Mouse (Mus musculus): ENCODE results near the gene Larp7. TPM values are rescaled to one million over a fixed set of nuclear protein-coding genes. Genes with fewer than 3 reads are reported as not detected.

Larp7 gene
- total and polyA plus RNA-seq, 3 experiments, result 2.6 to 23.4 (median 21.6) TPM

DNA sequence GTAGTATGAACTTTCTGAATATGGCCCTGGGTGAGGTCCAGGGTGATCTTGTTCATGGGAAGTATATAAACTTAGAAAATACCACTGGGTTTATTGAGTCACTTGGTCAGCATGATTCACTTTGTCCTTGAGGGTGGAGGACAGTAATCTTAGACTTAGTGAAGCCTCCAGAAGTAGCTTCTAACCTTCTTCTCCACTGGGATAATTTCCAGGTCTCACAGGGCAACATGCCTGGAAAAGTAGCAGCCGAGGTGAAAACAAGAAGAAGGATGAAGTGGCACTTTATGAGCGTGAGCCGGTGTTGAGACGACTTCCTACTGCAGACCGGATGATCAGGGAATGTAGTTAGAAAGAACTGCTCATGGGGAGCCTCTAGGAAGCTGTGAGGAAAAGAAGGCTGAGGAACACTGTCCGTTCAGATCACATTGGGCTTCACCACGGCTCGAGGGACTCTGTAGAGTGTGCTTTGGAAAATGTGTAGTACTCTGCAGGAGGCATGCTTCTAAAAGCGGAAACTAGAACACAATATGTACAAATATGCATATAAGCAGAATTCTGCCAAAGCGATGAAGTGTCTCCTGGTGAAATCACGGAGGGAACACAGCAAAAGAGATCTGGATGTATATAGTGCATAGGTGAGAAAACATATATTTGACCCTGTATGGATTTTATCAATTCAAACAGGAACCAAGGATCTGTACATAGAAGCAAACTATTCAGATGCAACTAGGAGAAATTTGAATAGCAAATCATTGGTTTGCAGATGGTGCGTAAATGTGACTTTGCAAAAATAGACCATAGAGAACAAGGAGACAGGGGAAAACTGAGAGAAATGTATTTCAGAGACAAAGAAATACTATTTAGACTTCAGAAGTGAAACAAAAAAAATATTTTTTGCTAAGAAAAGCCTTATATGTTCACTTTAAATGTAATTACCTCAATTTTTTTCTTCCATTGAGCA is 41.1 kb downstream of the Larp7 start:
- TF ChIP-seq POLR2A (IDR thresholded peaks at IDR 0.05; ENCODE audit: insufficient read depth, low read depth, low read length), result no peak
- TF ChIP-seq CTCF (IDR thresholded peaks at IDR 0.05), result no peak
- TF ChIP-seq EP300 (IDR thresholded peaks at IDR 0.05; ENCODE audit: insufficient read depth, low read depth, low read length), result no peak
- DNase-seq, result no peak
- no peaks in the 10 kb centered on the region for H3K4me1 ChIP-seq (ENCODE audit: control insufficient read depth, insufficient read depth, low read length)
- 57% methylated on average over 12 of the region's 12 CpGs for WGBS
- intact Hi-C loops (cut with DNase I), result no loop called here
- H3K9ac ChIP-seq (ENCODE audit: low read depth, low read length), result no peak overlapping the region
- H3K36me3 ChIP-seq (ENCODE audit: control insufficient read depth, insufficient read depth, low read length), result no peaks in the 10 kb centered on the region
- H3K27ac ChIP-seq, result no peak overlapping the region
- no peaks in the 10 kb centered on the region for H3K79me2 ChIP-seq (replicated peaks; ENCODE audit: control insufficient read depth, insufficient read depth, low read length)
- H3K27me3 ChIP-seq (ENCODE audit: control insufficient read depth, insufficient read depth, low read length), result no peaks in the 10 kb centered on the region
- no peak overlapping the region for H3K4me3 ChIP-seq

DNA sequence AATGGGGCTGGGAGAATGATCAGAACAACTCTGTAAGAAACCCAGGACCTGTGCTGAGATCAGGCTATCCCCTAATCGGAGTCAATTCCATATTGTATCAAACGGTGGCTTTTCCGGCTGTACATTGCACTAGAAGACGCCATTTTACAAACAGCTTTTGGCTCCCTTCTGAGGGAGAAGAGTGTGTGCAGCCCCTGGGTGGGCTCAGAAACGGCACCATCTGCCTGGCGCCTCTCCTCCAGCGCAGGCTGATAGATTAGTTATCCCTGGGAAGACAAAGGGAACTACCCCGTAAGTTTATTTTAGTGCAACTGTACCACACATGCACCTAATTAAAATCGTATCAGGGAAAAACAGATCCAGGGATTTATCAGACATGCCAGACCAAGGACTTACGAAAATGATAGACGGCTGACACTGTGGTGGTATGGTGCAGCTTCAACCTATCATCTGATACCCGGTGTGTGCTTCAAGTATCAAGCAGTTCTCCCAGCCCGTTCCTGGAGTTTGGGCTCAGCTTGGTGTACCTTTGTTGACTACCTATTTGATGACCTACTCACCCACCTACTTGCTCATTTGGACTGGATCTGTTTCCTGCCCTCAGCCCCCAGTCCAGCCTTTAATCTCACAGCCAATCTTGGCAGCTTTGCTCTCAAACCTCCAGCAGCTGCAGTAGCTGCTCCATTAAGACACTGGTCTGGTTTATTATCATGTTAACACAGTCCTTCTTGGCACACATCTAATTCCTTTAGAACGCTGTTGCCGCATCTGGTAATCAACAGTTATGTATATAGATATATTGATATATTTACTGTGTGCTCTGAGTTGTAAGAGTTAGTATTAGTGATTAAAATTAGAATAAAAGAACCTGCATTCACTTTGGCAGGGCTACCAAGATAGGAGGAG is 45.0 kb downstream of the Larp7 start:
- TF ChIP-seq CTCF (IDR thresholded peaks at IDR 0.05) (no peak), EP300 (IDR thresholded peaks at IDR 0.05; ENCODE audit: insufficient read depth, low read depth, low read length) (no peak), POLR2A (IDR thresholded peaks at IDR 0.05; ENCODE audit: insufficient read depth, low read depth, low read length) (no peak)
- H3K36me3 ChIP-seq (ENCODE audit: control insufficient read depth, insufficient read depth, low read length), result no peaks in the 10 kb centered on the region
- H3K79me2 ChIP-seq (replicated peaks; ENCODE audit: control insufficient read depth, insufficient read depth, low read length), result no peaks in the 10 kb centered on the region
- no peak for DNase-seq
- H3K4me3 ChIP-seq, result no peak overlapping the region
- intact Hi-C loops (cut with DNase I), result no loop called here
- WGBS, result 69% methylated on average over 15 of the region's 15 CpGs
- no peaks in the 10 kb centered on the region for H3K4me1 ChIP-seq (ENCODE audit: control insufficient read depth, insufficient read depth, low read length)
- H3K27me3 ChIP-seq (ENCODE audit: control insufficient read depth, insufficient read depth, low read length), result no peaks in the 10 kb centered on the region
- no peak overlapping the region for H3K9ac ChIP-seq (ENCODE audit: low read depth, low read length)
- H3K27ac ChIP-seq, result no peak overlapping the region

DNA sequence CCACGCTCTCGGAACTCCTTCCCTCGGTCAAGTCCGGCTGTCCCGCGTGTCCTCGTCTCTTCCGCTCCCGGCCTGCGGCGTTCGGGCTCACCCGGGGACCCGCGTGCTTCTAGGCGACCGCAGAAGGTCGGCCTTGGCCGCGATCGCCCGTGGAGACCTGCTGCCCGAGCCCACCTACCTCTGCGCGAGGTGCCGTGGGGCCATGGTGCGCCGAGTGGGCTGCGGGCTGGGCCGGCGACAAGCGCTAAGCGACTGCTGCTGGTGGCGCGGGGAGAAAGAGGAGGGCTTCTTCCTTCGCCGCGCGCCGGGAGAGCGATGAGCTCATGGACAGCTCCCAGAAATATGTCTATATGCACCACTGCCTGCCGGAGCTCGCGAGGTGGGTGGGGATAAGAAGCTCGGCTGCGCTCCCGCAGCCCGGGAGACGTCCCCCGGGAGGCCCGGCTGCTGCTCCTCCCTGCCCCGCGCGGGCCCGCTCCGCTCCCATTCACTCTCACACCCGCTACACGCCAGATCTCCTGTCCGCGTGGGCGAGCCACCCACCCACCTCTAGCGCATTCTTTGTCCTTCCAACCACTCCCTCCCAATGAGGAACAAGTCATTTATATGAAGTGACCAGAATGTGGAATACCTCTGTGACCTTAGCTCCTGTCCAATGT is 54.3 kb downstream of the Larp7 start, which contains the start of gene Ank2:
Gene Ank2 (minus strand): TSS at position 609 of the 659 bp plus-strand sequence.
- Histone ChIP-seq H3K36me3 (ENCODE audit: control insufficient read depth, insufficient read depth, low read length) (no peaks in the 10 kb centered on the region), H3K4me3 (peak within 1 kb of the TSS; percentile 61), H3K9ac (ENCODE audit: low read depth, low read length) (peak within 1 kb of the TSS; percentile 88), H3K4me1 (ENCODE audit: control insufficient read depth, insufficient read depth, low read length) (no peaks in the 10 kb centered on the region), H3K79me2 (replicated peaks; ENCODE audit: control insufficient read depth, insufficient read depth, low read length) (no peaks in the 10 kb centered on the region), H3K27me3 (ENCODE audit: control insufficient read depth, insufficient read depth, low read length) (no peaks in the 10 kb centered on the region; the same call in 1 of the 2 replicates), H3K27ac (peak within 1 kb of the TSS; percentile 78)
- TF ChIP-seq CTCF (IDR thresholded peaks at IDR 0.05) (no peak), EP300 (IDR thresholded peaks at IDR 0.05; ENCODE audit: insufficient read depth, low read depth, low read length) (no peak), POLR2A (IDR thresholded peaks at IDR 0.05; ENCODE audit: insufficient read depth, low read depth, low read length) (0 out of 2 replicates have a peak, but pooled peaks have one; percentile 18)
- under 1% methylated on average over 61 of the region's 62 CpGs for WGBS
- intact Hi-C loops (cut with DNase I), result loop anchor here (2.0 to 5.0 kb wide), 2 partner anchors 20 to 33 kb away; no protein-coding TSS in a partner anchor
- peak; percentile 52 for DNase-seq

DNA sequence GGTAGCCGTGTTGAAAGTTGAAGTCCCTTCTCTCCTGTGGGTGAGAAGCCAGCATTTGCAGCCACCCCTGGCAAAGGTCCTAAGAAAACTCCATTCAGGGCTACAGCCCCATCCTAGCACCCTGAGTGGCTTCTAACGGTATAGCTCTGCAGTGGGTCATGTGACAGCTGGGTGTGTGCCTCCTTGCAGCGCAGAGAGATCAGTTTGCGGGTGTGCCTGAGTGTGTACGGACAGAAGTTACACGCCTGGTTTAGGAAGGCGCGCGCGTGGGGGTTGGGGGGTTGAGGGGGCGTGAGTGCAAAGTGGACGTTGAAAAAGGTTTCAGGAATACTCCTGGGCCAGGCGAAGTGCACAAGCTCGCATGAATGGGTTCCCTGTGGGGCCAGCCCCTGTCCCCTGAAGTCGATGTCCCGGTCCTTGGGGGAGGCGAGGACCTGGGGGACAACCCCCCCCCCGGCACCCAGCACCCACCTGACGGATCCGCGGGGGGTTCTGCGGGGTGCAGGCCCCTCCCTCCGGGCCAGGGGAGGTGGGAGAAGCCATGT is 54.9 kb downstream of the Larp7 start:
- H3K4me1 ChIP-seq (ENCODE audit: control insufficient read depth, insufficient read depth, low read length), result no peaks in the 10 kb centered on the region
- intact Hi-C loops (cut with DNase I), result loop anchor here (2.0 to 5.0 kb wide), 2 partner anchors 21 to 34 kb away; no protein-coding TSS in a partner anchor
- WGBS, result 2% methylated on average over 23 of the region's 23 CpGs
- H3K27me3 ChIP-seq (ENCODE audit: control insufficient read depth, insufficient read depth, low read length), result no peaks in the 10 kb centered on the region; the same call in 1 of the 2 replicates
- peak overlapping the region; percentile 88 for H3K9ac ChIP-seq (ENCODE audit: low read depth, low read length)
- peak overlapping the region; percentile 61 for H3K4me3 ChIP-seq
- H3K36me3 ChIP-seq (ENCODE audit: control insufficient read depth, insufficient read depth, low read length), result no peaks in the 10 kb centered on the region
- H3K79me2 ChIP-seq (replicated peaks; ENCODE audit: control insufficient read depth, insufficient read depth, low read length), result no peaks in the 10 kb centered on the region
- H3K27ac ChIP-seq, result peak overlapping the region; percentile 78
- TF ChIP-seq EP300 (IDR thresholded peaks at IDR 0.05; ENCODE audit: insufficient read depth, low read depth, low read length) (no peak), CTCF (IDR thresholded peaks at IDR 0.05) (no peak), POLR2A (IDR thresholded peaks at IDR 0.05; ENCODE audit: insufficient read depth, low read depth, low read length) (peak; percentile 63)
- DNase-seq, result peak; percentile 40 to 48

DNA sequence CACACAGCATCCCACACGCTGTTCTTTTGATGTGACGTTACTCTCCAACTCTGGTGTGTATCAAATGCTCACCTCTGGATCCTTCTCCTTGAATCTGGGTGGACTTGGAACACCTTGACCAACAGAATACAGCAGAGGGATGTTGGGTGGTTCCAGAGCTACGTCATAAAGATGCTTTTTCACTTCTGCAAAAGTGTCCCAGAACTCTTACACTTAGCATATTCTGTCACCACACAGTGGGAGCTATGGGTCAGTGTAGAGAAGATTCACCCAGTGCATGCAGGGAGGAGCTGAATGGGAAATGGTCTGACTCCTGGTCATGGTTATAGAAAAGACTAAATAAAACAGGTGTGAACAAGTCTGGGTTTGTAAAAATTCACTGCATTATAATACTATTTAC is 60.5 kb downstream of the Larp7 start:
- Histone ChIP-seq H3K27ac (no peak overlapping the region), H3K27me3 (ENCODE audit: control insufficient read depth, insufficient read depth, low read length) (no peaks in the 10 kb centered on the region), H3K36me3 (ENCODE audit: control insufficient read depth, insufficient read depth, low read length) (no peaks in the 10 kb centered on the region), H3K4me3 (no peak overlapping the region), H3K4me1 (ENCODE audit: control insufficient read depth, insufficient read depth, low read length) (no peaks in the 10 kb centered on the region), H3K9ac (ENCODE audit: low read depth, low read length) (no peak overlapping the region), H3K79me2 (replicated peaks; ENCODE audit: control insufficient read depth, insufficient read depth, low read length) (no peaks in the 10 kb centered on the region; the same call in 1 of the 2 replicates)
- TF ChIP-seq CTCF (IDR thresholded peaks at IDR 0.05), result no peak
- TF ChIP-seq EP300 (IDR thresholded peaks at IDR 0.05; ENCODE audit: insufficient read depth, low read depth, low read length), result no peak
- TF ChIP-seq POLR2A (IDR thresholded peaks at IDR 0.05; ENCODE audit: insufficient read depth, low read depth, low read length), result no peak
- intact Hi-C loops (cut with DNase I), result no loop called here
- DNase-seq, result no peak
- WGBS, result 80% methylated on average over 3 of the region's 3 CpGs
